Mouse (Mus musculus) testis, adult 2 months (tissue): ENCODE measurements at regions not wholly inside any gene's neighbourhood (a gene's known extent, or its start where the extent isn't known, plus 50 kb on each side); places are given as distances from the start of the nearest gene placed in this dataset.
"Not testable (repeated sequence)": the region's sequence is repeated elsewhere in the genome, so short reads cannot be mapped to it uniquely, and the experiment has no call there.

Experiments
- H3K27ac ChIP-seq: fragments of 200-500 bp; 2 replicates; pipeline ENCODE4 v1.5.1; 2012; ENCODE audit warnings: low read depth, low read length; ENCODE audit not compliant: control insufficient read depth, insufficient read depth
- H3K27me3 ChIP-seq: fragments of 200-500 bp; 2 replicates; pipeline ENCODE4 v1.6.1; 2012; ENCODE audit warnings: mild to moderate bottlenecking, low read length, moderate library complexity; ENCODE audit not compliant: control insufficient read depth, insufficient read depth
- H3K36me3 ChIP-seq: fragments of 200-500 bp; 2 replicates; pipeline ENCODE4 v1.6.1; 2012; ENCODE audit warnings: mild to moderate bottlenecking, low read length; ENCODE audit not compliant: control insufficient read depth, insufficient read depth
- H3K4me1 ChIP-seq: fragments of 200-500 bp; 2 replicates; pipeline ENCODE4 v1.6.1; 2012; ENCODE audit warnings: low read length; ENCODE audit not compliant: control insufficient read depth, insufficient read depth
- H3K4me3 ChIP-seq: fragments of 200-500 bp; 2 replicates; pipeline ENCODE4 v1.5.1; 2012; ENCODE audit warnings: low read depth, mild to moderate bottlenecking, low read length, moderate library complexity, mixed read lengths; ENCODE audit not compliant: control insufficient read depth
- CTCF ChIP-seq: fragments of 200-500 bp; IDR thresholded peaks from 2 replicates; pipeline ENCODE4 v1.5.1; 2012; ENCODE audit warnings: low read depth, mild to moderate bottlenecking, inconsistent platforms, low read length, moderate library complexity; ENCODE audit not compliant: control insufficient read depth, insufficient read depth, insufficient replicate concordance
- POLR2A ChIP-seq: fragments of 200-500 bp; IDR thresholded peaks from 2 replicates; pipeline ENCODE4 v1.6.1; 2012; ENCODE audit warnings: low read depth, mild to moderate bottlenecking, inconsistent platforms, low read length, moderate library complexity; ENCODE audit not compliant: control insufficient read depth

GRCm38 (mm10) chrX:50611765-50612591 is 183.7 kb upstream of the Olfr1324 start:
- no peaks in the 10 kb centered on the region for H3K36me3 ChIP-seq
- H3K4me1 ChIP-seq: no peaks in the 10 kb centered on the region
- no peak overlapping the region for H3K27ac ChIP-seq
- TF ChIP-seq CTCF: no peak
- TF ChIP-seq POLR2A: no peak
- H3K4me3 ChIP-seq: no peak overlapping the region
- no peaks in the 10 kb centered on the region for H3K27me3 ChIP-seq

DNA sequence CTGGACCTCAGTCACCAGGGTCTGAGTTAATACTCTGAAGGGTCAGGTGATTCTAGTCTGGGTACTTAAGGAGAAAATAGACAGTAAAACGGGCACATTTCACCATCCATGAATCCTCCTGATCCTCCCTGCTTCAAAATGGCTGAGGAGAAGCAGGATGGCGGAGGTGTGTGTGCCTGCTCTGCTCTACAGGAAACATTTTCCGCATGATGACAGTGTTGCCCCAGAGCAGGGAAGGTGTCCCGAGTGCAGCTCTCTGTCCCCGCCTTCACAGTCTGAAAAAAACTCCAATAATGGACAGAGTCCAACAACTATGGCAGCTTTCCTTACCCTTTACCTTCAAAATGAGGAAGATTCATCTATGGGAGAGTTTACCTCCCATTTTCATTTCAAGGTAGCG is 179.8 kb upstream of the Olfr1324 start:
- H3K4me3 ChIP-seq, H3K4me1 ChIP-seq, H3K27me3 ChIP-seq, H3K36me3 ChIP-seq, H3K27ac ChIP-seq: not testable (repeated sequence)

GRCm38 (mm10) chrX:50607636-50608035 is 179.3 kb upstream of the Olfr1324 start:
- no peak for TF ChIP-seq CTCF
- Histone ChIP-seq H3K27me3 (no peaks in the 10 kb centered on the region), H3K36me3 (no peaks in the 10 kb centered on the region), H3K27ac (no peak overlapping the region), H3K4me1 (no peaks in the 10 kb centered on the region), H3K4me3 (no peak overlapping the region)

DNA sequence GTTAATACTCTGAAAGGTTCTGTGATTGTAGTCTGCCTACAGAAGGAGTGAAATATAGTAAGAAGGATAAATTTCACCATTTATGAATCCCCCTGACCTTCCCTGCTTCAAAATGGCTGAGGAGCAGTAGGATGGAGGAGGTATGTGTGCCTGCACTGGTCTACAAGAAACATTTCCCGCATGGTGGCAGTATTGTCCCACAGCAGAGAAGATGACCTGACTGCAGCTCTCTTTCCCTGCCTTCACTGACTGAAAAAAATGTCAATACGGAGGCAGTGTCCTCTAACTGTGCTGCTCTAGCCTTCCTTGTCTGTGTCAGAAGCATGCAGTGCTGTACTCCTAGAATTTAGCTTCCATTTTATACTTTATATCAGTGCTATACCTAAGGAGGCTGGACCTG is 177.2 kb upstream of the Olfr1324 start:
- H3K27ac ChIP-seq, H3K4me3 ChIP-seq: not testable (repeated sequence)

DNA sequence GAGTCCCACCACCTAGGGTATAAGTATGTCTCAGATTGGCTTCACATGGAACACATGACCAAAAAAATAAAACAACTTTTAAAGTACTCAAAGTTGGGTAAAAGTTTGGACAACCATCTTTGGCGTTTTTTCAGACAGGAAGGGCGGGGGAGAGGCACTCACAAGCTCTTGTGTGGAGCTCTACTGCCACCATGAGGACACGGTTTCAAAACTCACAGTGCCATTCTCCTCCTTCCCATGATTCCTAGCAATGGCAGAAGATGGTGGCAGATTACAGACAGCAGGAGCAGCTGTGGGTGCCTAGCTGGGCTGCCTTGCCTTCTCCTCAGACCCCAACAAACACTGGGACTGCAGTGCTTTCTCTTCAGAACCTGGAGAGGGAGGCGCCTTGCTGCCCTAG is 176.7 kb upstream of the Olfr1324 start:
- not testable (repeated sequence) for H3K36me3 ChIP-seq, H3K4me1 ChIP-seq, H3K27ac ChIP-seq, H3K4me3 ChIP-seq, H3K27me3 ChIP-seq

More for the DNA sequence above, 177.2 kb upstream of the Olfr1324 start:
- not testable (repeated sequence) for H3K27me3 ChIP-seq, H3K4me1 ChIP-seq, H3K36me3 ChIP-seq

- H3K36me3 ChIP-seq, H3K4me3 ChIP-seq, H3K27me3 ChIP-seq, H3K4me1 ChIP-seq, H3K27ac ChIP-seq: not testable (repeated sequence)
Measured at GRCm38 (mm10) chrX:50602881-50603280, 174.6 kb upstream of the Olfr1324 start.

DNA sequence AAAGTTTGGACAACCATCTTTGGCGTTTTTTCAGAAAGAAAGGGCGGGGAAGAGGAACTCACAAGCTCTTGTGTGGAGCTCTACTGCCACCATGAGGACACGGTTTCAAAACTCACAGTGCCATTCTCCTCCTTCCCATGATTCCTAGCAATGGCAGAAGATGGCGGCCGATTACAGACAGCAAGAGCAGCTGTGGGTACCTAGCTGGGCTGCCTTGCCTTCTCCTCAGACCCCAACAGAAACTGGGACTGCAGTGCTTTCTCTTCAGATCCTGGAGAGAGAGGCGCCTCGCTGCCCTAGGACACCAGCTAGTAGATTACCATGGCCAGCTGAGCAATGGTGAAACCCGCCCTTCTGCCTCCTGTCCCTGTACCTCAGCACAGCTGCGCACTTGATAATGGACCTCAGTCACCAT is 174.2 kb upstream of the Olfr1324 start:
- not testable (repeated sequence) for H3K27ac ChIP-seq, H3K27me3 ChIP-seq, H3K4me3 ChIP-seq, H3K36me3 ChIP-seq, H3K4me1 ChIP-seq

DNA sequence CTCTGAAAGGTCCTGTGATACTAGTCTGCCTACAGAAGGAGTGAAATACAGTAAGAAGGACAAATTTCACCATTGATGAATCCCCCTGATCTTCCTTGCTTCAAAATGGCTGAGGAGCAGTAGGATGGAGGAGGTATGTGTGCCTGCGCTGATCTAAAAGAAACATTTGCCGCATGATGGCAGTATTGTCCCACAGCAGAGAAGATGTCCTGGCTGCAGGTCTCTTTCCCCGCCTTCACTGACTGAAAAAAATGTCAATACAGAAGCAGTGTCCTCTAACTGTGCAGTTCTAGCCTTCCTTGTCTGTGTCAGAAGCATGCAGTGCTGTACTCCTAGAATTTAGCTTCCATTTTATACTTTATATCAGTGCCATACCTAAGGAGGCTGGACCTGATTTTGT is 172.0 kb upstream of the Olfr1324 start:
- not testable (repeated sequence) for H3K27ac ChIP-seq, H3K4me3 ChIP-seq, H3K4me1 ChIP-seq, H3K27me3 ChIP-seq, H3K36me3 ChIP-seq

GRCm38 (mm10) chrX:50599780-50600179 is 171.5 kb upstream of the Olfr1324 start:
- H3K27ac ChIP-seq: no peak overlapping the region

GRCm38 (mm10) chrX:50597626-50598025 is 169.3 kb upstream of the Olfr1324 start:
- not testable (repeated sequence) for H3K36me3 ChIP-seq, H3K27ac ChIP-seq, H3K4me3 ChIP-seq, H3K4me1 ChIP-seq, H3K27me3 ChIP-seq

More at GRCm38 (mm10) chrX:50599780-50600179, 171.5 kb upstream of the Olfr1324 start:
- H3K4me1 ChIP-seq: no peaks in the 10 kb centered on the region
- TF ChIP-seq CTCF (no peak), POLR2A (no peak)
- H3K4me3 ChIP-seq: no peak overlapping the region
- no peaks in the 10 kb centered on the region for H3K27me3 ChIP-seq
- no peaks in the 10 kb centered on the region for H3K36me3 ChIP-seq
